Mouse (Mus musculus) cerebellum, adult 11 months (tissue): ENCODE data around the gene Tepp.
A peak's percentile ranks its signal among the peaks of the same experiment; 100 is the strongest.

Experiments
- DNase-seq: peaks from one replicate; pipeline ENCODE4 v3.0.0; 2022

Tepp gene

DNA sequence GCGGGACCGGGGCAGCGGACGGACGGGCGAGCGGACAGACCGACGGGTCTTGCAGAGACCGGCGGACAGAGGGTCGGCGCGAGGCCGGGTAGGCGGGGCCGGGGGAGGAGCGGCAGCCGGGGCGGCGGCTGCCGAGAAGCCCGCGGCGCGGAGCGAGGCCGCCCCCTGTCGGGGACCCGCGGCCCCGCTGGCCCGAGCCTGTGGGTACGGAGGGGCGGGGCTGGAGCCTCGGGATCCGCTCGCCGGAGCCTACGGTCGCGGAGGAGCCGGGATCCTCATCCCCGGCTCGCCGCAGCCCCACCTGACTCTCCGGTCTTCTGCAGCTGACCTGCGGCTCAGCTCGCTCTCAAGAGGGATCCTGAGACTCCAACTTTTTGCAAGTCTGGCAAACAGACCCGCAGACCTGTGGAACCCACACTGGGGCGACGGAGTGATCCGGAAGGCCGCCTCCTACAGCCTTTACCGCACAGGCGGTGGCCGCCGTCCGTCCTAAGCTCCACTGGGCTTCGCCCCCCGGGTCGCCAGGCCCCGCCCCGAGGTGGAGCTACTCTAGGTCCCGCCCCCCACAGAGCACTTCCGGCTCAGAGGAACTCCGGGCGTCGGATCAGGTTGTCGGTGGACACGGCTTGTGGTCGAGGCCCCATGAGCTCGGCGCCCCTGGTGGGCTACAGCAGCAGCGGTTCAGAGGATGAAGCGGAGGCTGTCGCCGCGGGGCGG is 21.5 kb downstream of the Tepp start, which contains the start of the genes Zfp319 and Usb1:
TSS of gene Zfp319 (minus strand) at position 231 of the 717 bp plus-strand sequence.
TSS of gene Usb1 (plus strand) at position 565 of the 717 bp plus-strand sequence.
- peak; percentile 89 for DNase-seq

- no peak for DNase-seq
Observed at GRCm38 (mm10) chr8:95332437-95333199, 22.3 kb downstream of the Tepp start.

- no peak for DNase-seq
Observed at GRCm38 (mm10) chr8:95335706-95336105, 25.3 kb downstream of the Tepp start.

DNA sequence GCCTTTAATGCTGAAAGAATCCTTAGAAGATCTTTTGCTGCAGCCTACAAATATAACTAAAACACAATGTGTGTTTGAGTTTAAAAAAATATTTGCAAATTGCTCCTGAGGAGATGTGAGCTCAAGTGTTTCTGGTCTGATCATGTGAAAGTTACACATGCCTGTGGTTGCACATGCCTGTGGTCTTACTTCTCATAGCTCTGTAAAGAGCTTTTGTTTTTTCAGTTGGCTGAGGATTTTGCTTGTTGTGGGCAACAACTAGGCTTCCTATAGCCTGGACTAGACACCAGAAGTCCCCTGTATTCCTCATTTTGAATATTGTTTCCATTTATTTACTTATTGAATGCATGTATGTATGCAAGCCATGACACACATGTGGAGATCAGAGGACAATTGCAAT is 26.0 kb downstream of the Tepp start:
- DNase-seq, result no peak

- DNase-seq, result no peak
Observed at GRCm38 (mm10) chr8:95341721-95342120, 31.4 kb downstream of the Tepp start.

DNA sequence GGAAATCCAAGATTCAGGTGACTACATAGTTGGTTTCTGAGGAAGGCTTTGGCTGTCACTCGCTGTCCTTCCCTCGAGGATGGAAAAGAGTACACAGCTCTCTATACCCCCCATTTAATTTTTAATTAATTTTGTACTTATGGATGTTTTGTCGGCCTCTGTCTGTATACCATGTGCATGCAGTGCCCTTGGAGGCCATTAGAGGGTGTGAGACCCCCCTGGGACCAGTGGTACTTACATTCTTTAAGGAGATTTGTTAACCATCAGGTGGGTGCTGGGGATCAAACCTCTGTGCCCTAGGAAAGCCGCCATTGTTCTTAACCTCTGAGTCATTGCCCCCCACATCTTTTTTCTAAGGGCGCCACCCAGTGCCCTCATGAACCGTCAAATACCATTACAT is 34.3 kb downstream of the Tepp start:
- no peak for DNase-seq

GRCm38 (mm10) chr8:95346643-95347545 is 36.5 kb downstream of the Tepp start:
- DNase-seq, result no peak

GRCm38 (mm10) chr8:95348356-95348755 is 38.0 kb downstream of the Tepp start:
- DNase-seq, result no peak

- DNase-seq, result no peak
Observed at GRCm38 (mm10) chr8:95348811-95349630, 38.7 kb downstream of the Tepp start.

DNA sequence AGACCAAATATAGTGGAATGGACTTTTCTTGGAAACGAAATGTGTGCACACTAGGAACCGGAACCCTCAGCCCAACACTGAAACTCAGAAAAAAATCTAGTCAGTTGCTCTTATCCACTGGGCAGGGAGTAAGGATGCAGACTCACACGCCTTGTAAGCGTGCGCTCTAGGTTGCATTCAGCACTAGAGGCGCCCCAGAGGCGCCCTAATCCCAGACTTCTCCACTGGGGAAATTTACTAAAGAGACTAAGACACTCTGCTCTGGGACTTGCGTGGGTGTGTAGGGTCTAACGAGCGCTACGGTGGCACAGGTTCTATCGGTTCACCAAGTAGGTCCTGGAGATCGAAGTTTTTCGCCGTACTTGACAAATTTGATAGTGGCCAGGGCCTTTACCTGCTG is 41.1 kb downstream of the Tepp start:
- DNase-seq, result no peak

DNA sequence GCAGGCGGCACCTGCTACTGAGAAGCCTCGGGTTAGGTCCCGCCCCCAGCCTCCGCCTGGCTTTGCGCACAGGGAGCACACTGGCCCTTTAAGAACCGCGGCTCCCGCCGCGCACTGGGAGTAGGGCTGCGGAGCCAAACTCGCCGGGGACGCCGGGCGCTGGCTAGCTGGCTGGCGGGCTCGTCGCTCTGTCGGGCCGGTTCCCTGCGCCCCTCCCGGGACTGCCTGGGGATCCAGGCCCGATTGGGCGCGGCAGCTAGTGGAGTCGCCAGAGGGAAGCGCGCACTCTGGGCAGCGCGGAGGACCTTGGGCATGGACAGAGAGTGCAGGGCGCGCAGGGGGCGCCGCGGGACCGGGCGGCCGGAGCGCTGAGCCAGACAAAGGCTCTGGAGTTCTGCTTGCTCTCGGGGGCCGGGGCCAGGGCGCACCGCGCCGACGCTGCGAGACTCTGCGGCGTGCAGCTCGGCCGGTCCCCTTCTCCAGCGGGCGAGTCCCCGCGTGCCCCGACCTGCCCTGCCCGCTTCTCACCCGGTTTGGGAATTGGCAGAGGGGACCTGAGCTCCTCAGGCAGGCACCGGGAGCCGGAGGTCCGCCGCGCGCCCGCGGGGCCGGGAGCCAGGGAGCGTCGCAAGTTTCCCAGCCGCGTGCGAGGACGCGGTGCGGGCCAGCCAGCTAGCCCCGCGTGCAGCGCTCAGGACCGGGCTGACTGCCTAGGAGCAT is 41.9 kb downstream of the Tepp start, which contains the start of gene Mmp15:
TSS of gene Mmp15 (plus strand) at position 118 of the 720 bp plus-strand sequence.
- DNase-seq, result peak; percentile 8

GRCm38 (mm10) chr8:95352871-95353866 is 42.8 kb downstream of the Tepp start:
- DNase-seq, result peak; percentile 8

GRCm38 (mm10) chr8:95354606-95355005 is 44.2 kb downstream of the Tepp start:
- no peak for DNase-seq

GRCm38 (mm10) chr8:95358550-95359411 is 48.4 kb downstream of the Tepp start:
- DNase-seq, result no peak

GRCm38 (mm10) chr8:95360181-95361015 is 50.0 kb downstream of the Tepp start:
- no peak for DNase-seq

GRCm38 (mm10) chr8:95361016-95361341 is 50.6 kb downstream of the Tepp start:
- DNase-seq, result no peak

DNA sequence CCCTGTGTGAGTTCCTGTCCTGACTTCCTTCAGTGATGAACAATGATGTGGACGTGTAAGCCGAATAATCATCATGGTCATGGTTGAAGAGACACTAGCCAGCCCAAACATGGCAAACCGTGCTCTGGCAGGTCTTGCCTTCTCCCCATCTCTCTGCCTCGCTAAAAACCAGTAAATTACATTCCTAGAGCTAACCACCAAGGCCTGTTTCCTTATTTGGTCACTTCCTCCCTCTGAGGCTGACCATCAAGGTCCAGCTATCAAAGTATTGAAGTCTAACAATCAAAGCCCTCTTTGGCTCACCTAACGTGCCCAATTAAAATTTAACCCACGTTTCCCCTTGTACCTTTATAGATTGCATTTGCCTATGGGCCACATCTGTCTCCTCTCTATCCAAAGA is 51.9 kb downstream of the Tepp start:
- no peak for DNase-seq

DNA sequence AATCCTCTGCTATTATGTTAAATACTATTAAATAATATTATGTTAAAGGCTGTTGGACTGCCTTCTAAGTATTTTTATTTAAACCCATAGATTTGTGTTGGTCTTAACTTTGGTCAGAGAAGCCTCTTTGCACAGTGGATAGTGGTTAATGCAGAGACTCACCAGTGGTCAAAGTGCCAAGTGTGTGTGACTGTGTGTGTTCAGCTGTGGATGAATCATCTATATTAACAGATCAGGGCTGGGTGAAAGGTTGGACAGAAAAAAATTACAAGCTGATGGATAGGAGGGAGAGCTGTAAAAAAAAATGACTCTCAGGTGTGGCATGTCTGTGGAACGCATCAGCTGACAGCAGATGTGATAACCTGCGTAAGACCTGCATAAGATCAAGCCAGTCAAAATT is 53.5 kb downstream of the Tepp start:
- DNase-seq, result no peak
